27 mouse cellular contexts compared by ENCODE assay signal in the genomic region with DNA sequence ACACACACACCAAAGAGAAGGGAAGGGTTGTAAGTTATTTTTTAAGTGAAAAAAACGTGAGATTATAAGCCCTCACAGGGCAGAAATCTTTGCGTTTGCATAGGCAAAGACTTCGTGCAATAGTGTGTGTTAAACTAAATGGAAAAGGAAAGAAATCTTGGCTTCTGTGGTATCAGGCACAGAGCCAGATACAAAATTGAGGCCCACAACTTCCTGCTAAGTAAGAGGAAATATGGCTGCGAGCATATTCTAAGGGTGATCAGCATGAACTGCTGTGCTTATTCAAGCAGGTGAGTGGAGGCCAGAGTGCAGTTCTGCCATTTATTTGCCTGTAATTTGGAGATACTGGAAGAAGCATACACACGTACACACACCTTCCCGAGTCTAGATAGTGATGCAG.
DNase-seq lines count a peak whose midpoint lies in the region; ATAC-seq and TF ChIP-seq lines count a peak whose summit lies in the region.
"Had no signal": no experiment of that assay in that cellular context is flagged by ENCODE, and none has a peak within 500 bp of the region (broad histone marks: within the 10 kb centered on the region; RNA-seq: fewer than 3 reads in every experiment).

No protein-coding gene starts in this region.

- no peak overlapping the region for H3K27ac ChIP-seq in embryonic facial prominence, embryonic 14.5 days (replicated peaks; ENCODE audit: low read depth, low read length)
- no peak overlapping the region for H3K27ac ChIP-seq in embryonic facial prominence, embryonic 10.5 days (replicated peaks)
- H3K27ac ChIP-seq in lung, embryonic 14.5 days (ENCODE audit: low read depth) = no peak overlapping the region
- H3K27ac ChIP-seq: hindbrain, embryonic 13.5 days; limb, embryonic 13.5 days; liver, embryonic 13.5 days; lung, embryonic 15.5 days; midbrain, embryonic 10.5 days; neural tube, embryonic 13.5 days had no signal

- DNase-seq in embryonic facial prominence, embryonic 14.5 days (ENCODE audit: low spot score) = peak; percentile 48
- DNase-seq in embryonic facial prominence, embryonic 10.5 days (ENCODE audit: low spot score) = no peak
- DNase-seq in lung, embryonic 14.5 days = peak; percentile 37
- DNase-seq in lung, adult 18-20 months = no peak
- no peak for DNase-seq in thymus, postnatal 25 days
- no peak for DNase-seq in spleen, adult 12 weeks (ENCODE audit: low spot score)
- DNase-seq: adrenal gland, postnatal 25 days; cerebellum, adult 18-20 months; gastrocnemius, postnatal 14 days; heart, postnatal 36 days; kidney, postnatal 4 days; layer of hippocampus, adult 9-11 months; liver, embryonic 13.5 days; lung, postnatal 4 days; thymus, postnatal 14 days had no signal

- H3K36me3 ChIP-seq in embryonic facial prominence, embryonic 14.5 days (ENCODE audit: control insufficient read depth, insufficient read depth, low read length) = no peaks in the 10 kb centered on the region
- H3K36me3 ChIP-seq in embryonic facial prominence, embryonic 10.5 days (replicated peaks) = no peaks in the 10 kb centered on the region; the same call in 1 of the 2 replicates
- no peaks in the 10 kb centered on the region for H3K36me3 ChIP-seq in lung, embryonic 14.5 days (ENCODE audit: insufficient read depth)
- H3K36me3 ChIP-seq: hindbrain, embryonic 13.5 days; liver, embryonic 13.5 days; lung, embryonic 15.5 days; midbrain, embryonic 10.5 days; neural tube, embryonic 13.5 days had no signal

- no peak for TF ChIP-seq CTCF in lung, embryonic 14.5 days (IDR thresholded peaks at IDR 0.05; ENCODE audit: low read depth)

- H3K9ac ChIP-seq in embryonic facial prominence, embryonic 14.5 days (ENCODE audit: low read depth, low read length) = no peak overlapping the region
- H3K9ac ChIP-seq in lung, embryonic 14.5 days = no peak overlapping the region
- H3K9ac ChIP-seq: hindbrain, embryonic 13.5 days; limb, embryonic 13.5 days; liver, embryonic 13.5 days; lung, embryonic 15.5 days; neural tube, embryonic 13.5 days had no signal

- no peaks in the 10 kb centered on the region for H3K9me3 ChIP-seq in embryonic facial prominence, embryonic 14.5 days (ENCODE audit: control insufficient read depth, low read length)
- H3K9me3 ChIP-seq in embryonic facial prominence, embryonic 10.5 days = no peaks in the 10 kb centered on the region
- H3K9me3 ChIP-seq in lung, embryonic 14.5 days (ENCODE audit: low read depth, low read length) = no peaks in the 10 kb centered on the region
- H3K9me3 ChIP-seq: hindbrain, embryonic 13.5 days; limb, embryonic 13.5 days; liver, embryonic 13.5 days; lung, embryonic 15.5 days; midbrain, embryonic 10.5 days; neural tube, embryonic 13.5 days had no signal

- peaks cover 15% of the 10 kb centered on the region for H3K4me1 ChIP-seq in embryonic facial prominence, embryonic 14.5 days (ENCODE audit: control insufficient read depth, insufficient read depth, low read length)
- peaks cover 3% of the 10 kb centered on the region; the same call in 1 of the 2 replicates for H3K4me1 ChIP-seq in embryonic facial prominence, embryonic 10.5 days
- H3K4me1 ChIP-seq in lung, embryonic 14.5 days (ENCODE audit: insufficient read depth) = 0 out of 2 replicates have a peak, but pooled peaks cover 4% of the 10 kb centered on the region
- H3K4me1 ChIP-seq: hindbrain, embryonic 13.5 days; liver, embryonic 13.5 days; midbrain, embryonic 10.5 days; neural tube, embryonic 13.5 days had no signal

- 64% methylated on average over 6 of the region's 6 CpGs for WGBS in embryonic facial prominence, embryonic 14.5 days
- 90% methylated on average over 6 of the region's 6 CpGs for WGBS in embryonic facial prominence, embryonic 10.5 days
- 75% methylated on average over 6 of the region's 6 CpGs for WGBS in lung, embryonic 14.5 days

- no peak overlapping the region for H3K4me2 ChIP-seq in embryonic facial prominence, embryonic 14.5 days (ENCODE audit: low read depth, low read length)
- H3K4me2 ChIP-seq in lung, embryonic 14.5 days = no peak overlapping the region
- H3K4me2 ChIP-seq: heart, embryonic 11.5 days; hindbrain, embryonic 13.5 days; limb, embryonic 13.5 days; liver, embryonic 13.5 days; lung, embryonic 15.5 days; neural tube, embryonic 13.5 days had no signal

- H3K27me3 ChIP-seq in embryonic facial prominence, embryonic 14.5 days (replicated peaks; ENCODE audit: control insufficient read depth, insufficient read depth, low read length) = no peaks in the 10 kb centered on the region
- no peaks in the 10 kb centered on the region for H3K27me3 ChIP-seq in embryonic facial prominence, embryonic 10.5 days (replicated peaks; ENCODE audit: low read depth, poor library complexity, severe bottlenecking)
- no peaks in the 10 kb centered on the region for H3K27me3 ChIP-seq in lung, embryonic 14.5 days (ENCODE audit: insufficient read depth, low read length)
- H3K27me3 ChIP-seq: hindbrain, embryonic 13.5 days; liver, embryonic 13.5 days; lung, embryonic 15.5 days; neural tube, embryonic 13.5 days had no signal

- no peak for ATAC-seq in embryonic facial prominence, embryonic 14.5 days (ENCODE audit: low read depth)
- ATAC-seq in lung, embryonic 14.5 days (ENCODE audit: insufficient read depth) = no peak
- peak; percentile 71 for ATAC-seq in granulocyte monocyte progenitor cell, adult 5-6 weeks (replicated peaks; ENCODE audit: poor library complexity, severe bottlenecking)
- peak; percentile 37; the same call in 1 of the 2 replicates for ATAC-seq in monocyte, adult 5-6 weeks (replicated peaks; ENCODE audit: insufficient number of reproducible peaks, low FRiP score, low TSS enrichment, poor library complexity, severe bottlenecking)
- ATAC-seq: forebrain, embryonic 14.5 days; intestine, postnatal 0 days; midbrain, embryonic 16.5 days had no signal

- H3K4me3 ChIP-seq in embryonic facial prominence, embryonic 14.5 days (ENCODE audit: low read depth, low read length) = no peak overlapping the region
- no peak overlapping the region for H3K4me3 ChIP-seq in embryonic facial prominence, embryonic 10.5 days
- H3K4me3 ChIP-seq in lung, embryonic 14.5 days (ENCODE audit: low read depth, low read length) = no peak overlapping the region
- H3K4me3 ChIP-seq: hindbrain, embryonic 13.5 days; limb, embryonic 13.5 days; liver, embryonic 13.5 days; lung, embryonic 15.5 days; midbrain, embryonic 10.5 days; myocyte; neural tube, embryonic 13.5 days had no signal

Comparison
In these comparisons a context has a peak if more than half of its experiments do, and no peak if none do; other contexts are left out.
1. DNase-seq: peak in embryonic facial prominence, embryonic 14.5 days (single experiment) and lung, embryonic 14.5 days (single experiment); none in embryonic facial prominence, embryonic 10.5 days (single experiment), lung, adult 18-20 months (0 of 2), thymus, postnatal 25 days (single experiment) and spleen, adult 12 weeks (single experiment).
2. ATAC-seq: peak in granulocyte monocyte progenitor cell, adult 5-6 weeks (single experiment) and monocyte, adult 5-6 weeks (single experiment); none in embryonic facial prominence, embryonic 14.5 days (single experiment) and lung, embryonic 14.5 days (single experiment).